Mouse (Mus musculus): ENCODE measurements around the gene Hhatl. TPM values are rescaled to one million over a fixed set of nuclear protein-coding genes. Genes with fewer than 3 reads are reported as not detected.

Gene Hhatl
- polyA plus RNA-seq, 1 experiment from 2014 or later = not detected

Other genes with a start within 250 kb of the Hhatl start
- gene Lyzl4, start 150.4 kb downstream of the Hhatl start, polyA plus RNA-seq (2014; fragmentation: Nextera tagmentation; extraction: Ambion mirVana) = 0.25 TPM in 1 of 2 replicates, not detected in the other
- 0.57 and 0.67 TPM in 2 replicates for gene Vipr1, start 149.8 kb downstream of the Hhatl start, polyA plus RNA-seq (2014; fragmentation: Nextera tagmentation; extraction: Ambion mirVana)
- gene Sec22c, start 87.0 kb downstream of the Hhatl start, polyA plus RNA-seq (2014; fragmentation: Nextera tagmentation; extraction: Ambion mirVana) = 15.7 and 22.9 TPM in 2 replicates
- gene Ss18l2, start 82.2 kb downstream of the Hhatl start, polyA plus RNA-seq (2014; fragmentation: Nextera tagmentation; extraction: Ambion mirVana) = 122 and 131 TPM in 2 replicates
- gene Nktr, start 73.3 kb downstream of the Hhatl start, polyA plus RNA-seq (2014; fragmentation: Nextera tagmentation; extraction: Ambion mirVana) = 61.8 and 105 TPM in 2 replicates
- 6.0 and 7.2 TPM in 2 replicates for gene Zfp651, start 33.2 kb downstream of the Hhatl start, polyA plus RNA-seq (2014; fragmentation: Nextera tagmentation; extraction: Ambion mirVana)
- gene Klhl40, start 14.9 kb downstream of the Hhatl start, polyA plus RNA-seq (2014; fragmentation: Nextera tagmentation; extraction: Ambion mirVana) = 0.57 and 0.78 TPM in 2 replicates
- 2.4 and 4.0 TPM in 2 replicates for gene Ccdc13, start 47.0 kb upstream of the Hhatl start, polyA plus RNA-seq (2014; fragmentation: Nextera tagmentation; extraction: Ambion mirVana)
- gene Higd1a, start 65.9 kb upstream of the Hhatl start, polyA plus RNA-seq (2014; fragmentation: Nextera tagmentation; extraction: Ambion mirVana) = 149 and 158 TPM in 2 replicates
- 1.2 and 1.4 TPM in 2 replicates for gene Ackr2, start 105.8 kb upstream of the Hhatl start, polyA plus RNA-seq (2014; fragmentation: Nextera tagmentation; extraction: Ambion mirVana)
- not detected in 2 replicates for gene Cyp8b1, start 123.8 kb upstream of the Hhatl start, polyA plus RNA-seq (2014; fragmentation: Nextera tagmentation; extraction: Ambion mirVana)
- gene Fam198a, start 158.5 kb upstream of the Hhatl start, polyA plus RNA-seq (2014; fragmentation: Nextera tagmentation; extraction: Ambion mirVana) = 0.29 and 0.46 TPM in 2 replicates
- gene Pomgnt2, start 204.6 kb upstream of the Hhatl start, polyA plus RNA-seq (2014; fragmentation: Nextera tagmentation; extraction: Ambion mirVana) = 8.8 and 9.6 TPM in 2 replicates

All from hindbrain, embryonic 11.5 days (tissue).